ENCODE assay signal across 11 mouse cellular contexts in the genomic region with DNA sequence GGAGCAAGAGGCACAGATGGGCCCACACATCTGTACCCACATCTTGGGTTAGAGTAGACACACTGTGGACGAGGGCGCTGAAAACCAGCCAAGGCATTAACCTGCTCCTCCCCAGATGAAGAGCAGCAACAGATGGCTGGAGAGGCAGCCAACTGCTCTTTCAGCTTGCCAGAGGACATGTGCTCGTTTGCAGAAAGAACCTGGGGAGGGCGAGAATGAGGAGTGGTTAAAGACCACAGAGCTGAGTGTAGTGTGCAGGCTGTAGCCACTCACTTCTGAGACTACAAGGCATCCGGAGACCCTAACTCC.
DNase-seq lines count a peak whose midpoint lies in the region; ATAC-seq and TF ChIP-seq lines count a peak whose summit lies in the region.
"Had no signal": no experiment of that assay in that cellular context is flagged by ENCODE, and none has a peak within 500 bp of the region (broad histone marks: within the 10 kb centered on the region; RNA-seq: fewer than 3 reads in every experiment).

No protein-coding gene starts in this region.

- 39% methylated on average over 5 of the region's 5 CpGs for WGBS in hindbrain, embryonic 16.5 days
- 72% methylated on average over 5 of the region's 5 CpGs for WGBS in heart, embryonic 10.5 days

- no peak overlapping the region for H3K4me3 ChIP-seq in hindbrain, embryonic 16.5 days (ENCODE audit: low read length)
- H3K4me3 ChIP-seq in myocyte: no peak overlapping the region
- H3K4me3 ChIP-seq in heart, embryonic 10.5 days: no peak overlapping the region
- H3K4me3 ChIP-seq: erythroblast, embryonic 14.5 days had no signal

- TF ChIP-seq POLR2A in myocyte (IDR thresholded peaks at IDR 0.05; ENCODE audit: insufficient read length, low read depth): no peak

- peak; percentile 25 for DNase-seq in right cerebral cortex, postnatal 14 days
- no peak for DNase-seq in right cerebral cortex, postnatal 25 days
- peak; percentile 95 to 96 for DNase-seq in cerebellum, postnatal 10 days
- no peak for DNase-seq in thymus, postnatal 25 days
- no peak for DNase-seq in heart, embryonic 10.5 days (ENCODE audit: low spot score)
- DNase-seq in left cerebral cortex, adult 9 months (ENCODE audit: low spot score in 2 of 2): no peak
- DNase-seq: liver, postnatal 0 days had no signal

- H3K9ac ChIP-seq in hindbrain, embryonic 16.5 days (ENCODE audit: low read depth, low read length): 0 out of 2 replicates have a peak overlapping the region, but pooled peaks have one; percentile 33
- H3K9ac ChIP-seq: liver, postnatal 0 days had no signal

- no peaks in the 10 kb centered on the region for H3K79me2 ChIP-seq in myocyte (ENCODE audit: control insufficient read depth, insufficient read depth)

- peaks cover 20% of the 10 kb centered on the region for H3K4me1 ChIP-seq in hindbrain, embryonic 16.5 days (ENCODE audit: control insufficient read depth, insufficient read depth, low read depth, low read length)
- H3K4me1 ChIP-seq in heart, embryonic 10.5 days: peaks cover 26% of the 10 kb centered on the region

- peak overlapping the region; percentile 30 for H3K27ac ChIP-seq in hindbrain, embryonic 16.5 days (ENCODE audit: low read depth, low read length)
- no peak overlapping the region for H3K27ac ChIP-seq in heart, embryonic 10.5 days

- no peaks in the 10 kb centered on the region for H3K9me3 ChIP-seq in hindbrain, embryonic 16.5 days (ENCODE audit: control insufficient read depth, low read length)
- no peaks in the 10 kb centered on the region for H3K9me3 ChIP-seq in heart, embryonic 10.5 days

- H3K27me3 ChIP-seq in hindbrain, embryonic 16.5 days (replicated peaks; ENCODE audit: control insufficient read depth, insufficient read depth, low read length): no peaks in the 10 kb centered on the region
- no peaks in the 10 kb centered on the region for H3K27me3 ChIP-seq in myocyte (ENCODE audit: control insufficient read depth, insufficient read depth, insufficient read length)
- H3K27me3 ChIP-seq in heart, embryonic 10.5 days (ENCODE audit: insufficient read depth, poor library complexity, severe bottlenecking): no peaks in the 10 kb centered on the region
- H3K27me3 ChIP-seq: Patski had no signal

- 0 out of 2 replicates have a peak, but pooled peaks cover 4% of the 10 kb centered on the region for H3K36me3 ChIP-seq in hindbrain, embryonic 16.5 days (ENCODE audit: control insufficient read depth, insufficient read depth, low read length)
- H3K36me3 ChIP-seq in myocyte (ENCODE audit: control insufficient read depth, insufficient read depth): peaks cover 13% of the 10 kb centered on the region
- 0 out of 2 replicates have a peak, but pooled peaks cover 2% of the 10 kb centered on the region for H3K36me3 ChIP-seq in heart, embryonic 10.5 days

- H3K4me2 ChIP-seq in hindbrain, embryonic 16.5 days (ENCODE audit: low read length): no peak overlapping the region
- no peak overlapping the region for H3K4me2 ChIP-seq in myocyte (ENCODE audit: low read depth)

- no peak overlapping the region for H3ac ChIP-seq in myocyte (ENCODE audit: control insufficient read depth, insufficient read length)

- peak; percentile 52 for ATAC-seq in hindbrain, embryonic 16.5 days
- ATAC-seq: liver, postnatal 0 days; Patski had no signal

TF ChIP-seq in myocyte, 11 proteins besides CTCF, POLR2A, EP300 and RAD21:
- TF ChIP-seq E2F4 (IDR thresholded peaks at IDR 0.05; ENCODE audit: insufficient read depth) (no peak), TCF12 (IDR thresholded peaks at IDR 0.05; ENCODE audit: insufficient read depth, poor library complexity, severe bottlenecking) (peak; percentile 79), MYOD1 (IDR thresholded peaks at IDR 0.05; ENCODE audit: control insufficient read depth in 1 of 3, insufficient read length in 2 of 3, low read depth in 2 of 3) (peak; percentile 96 to 99 (median 99)), MYOG (IDR thresholded peaks at IDR 0.05; ENCODE audit: control insufficient read depth in 1 of 3, insufficient read depth in 1 of 3, insufficient read length in 2 of 3, low read depth in 2 of 3) (peak in 2 of 3 experiments; percentile 57 to 78), TCF3 (IDR thresholded peaks at IDR 0.05; ENCODE audit: insufficient read length, low read depth) (peak; percentile 72)

Comparison
In these comparisons a context has a peak if more than half of its experiments do, and no peak if none do; other contexts are left out.
1. DNase-seq: peak in right cerebral cortex, postnatal 14 days (single experiment) and cerebellum, postnatal 10 days (2 of 2); none in right cerebral cortex, postnatal 25 days (single experiment), thymus, postnatal 25 days (single experiment), heart, embryonic 10.5 days (single experiment) and left cerebral cortex, adult 9 months (0 of 2).